In the genomic region with DNA sequence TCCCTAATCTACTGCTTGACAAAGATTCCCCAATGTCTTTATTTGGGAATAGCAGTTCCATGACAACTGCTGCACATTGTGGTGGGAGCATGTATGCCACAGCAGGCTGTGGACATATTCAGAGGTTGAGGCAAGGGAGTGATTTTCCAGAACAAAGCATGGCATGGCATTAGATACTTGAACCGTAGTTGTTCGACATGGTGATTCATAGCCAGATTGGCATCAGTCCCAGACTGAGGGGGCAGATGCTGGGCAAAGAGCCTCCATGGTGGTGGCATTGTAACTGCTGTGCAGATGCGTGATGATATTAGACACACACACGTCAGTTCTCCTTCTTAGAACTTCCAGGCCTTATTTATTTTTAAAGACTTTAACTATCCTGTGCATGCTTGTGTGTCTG, we compare ENCODE assay signal across 11 mouse cellular contexts.
DNase-seq lines count a peak whose midpoint lies in the region; ATAC-seq lines count a peak whose summit lies in the region.
"Had no signal": no experiment of that assay in that cellular context is flagged by ENCODE, and none has a peak within 500 bp of the region (broad histone marks: within the 10 kb centered on the region; RNA-seq: fewer than 3 reads in every experiment).

No protein-coding gene starts in this region.

- H3K4me3 ChIP-seq in forebrain, embryonic 16.5 days (replicated peaks; ENCODE audit: low read length) = no peak overlapping the region
- H3K4me3 ChIP-seq in forebrain, embryonic 12.5 days (replicated peaks) = no peak overlapping the region

- H3K36me3 ChIP-seq in forebrain, embryonic 16.5 days (ENCODE audit: control insufficient read depth, insufficient read depth) = no peaks in the 10 kb centered on the region
- H3K36me3 ChIP-seq in forebrain, embryonic 12.5 days (replicated peaks) = 0 out of 2 replicates have a peak, but pooled peaks cover 5% of the 10 kb centered on the region

- 0 out of 2 replicates have a peak, but pooled peaks have one; percentile 31 for ATAC-seq in forebrain, embryonic 16.5 days
- no peak for ATAC-seq in forebrain, embryonic 12.5 days (ENCODE audit: low FRiP score)
- ATAC-seq in megakaryocyte-erythroid progenitor cell, adult 5-6 weeks (replicated peaks; ENCODE audit: low FRiP score, low TSS enrichment, poor library complexity, severe bottlenecking) = no peak

- no peaks in the 10 kb centered on the region for H3K9me3 ChIP-seq in forebrain, embryonic 16.5 days (ENCODE audit: control insufficient read depth, low read length)
- no peaks in the 10 kb centered on the region for H3K9me3 ChIP-seq in forebrain, embryonic 12.5 days

- peak; percentile 25 for DNase-seq in ovary, adult 18-20 months (ENCODE audit: low spot score)
- no peak for DNase-seq in ovary, postnatal 14 days (ENCODE audit: low spot score)
- DNase-seq in layer of hippocampus, adult 18-20 months (ENCODE audit: low spot score in 2 of 2) = peak; percentile 39 to 71
- DNase-seq in telencephalon, adult 2 months (ENCODE audit: low read depth, low spot score) = peak; percentile 50
- DNase-seq in heart, postnatal 4 days = no peak
- DNase-seq: cerebellum, adult 9-10 months; kidney, adult 2 months had no signal

- H3K4me1 ChIP-seq in forebrain, embryonic 16.5 days (replicated peaks; ENCODE audit: control insufficient read depth, insufficient read depth, low read length) = peaks cover 8% of the 10 kb centered on the region
- no peaks in the 10 kb centered on the region for H3K4me1 ChIP-seq in forebrain, embryonic 12.5 days

- no peak overlapping the region for H3K27ac ChIP-seq in forebrain, embryonic 16.5 days (ENCODE audit: low read length)
- no peak overlapping the region for H3K27ac ChIP-seq in forebrain, embryonic 12.5 days

- H3K27me3 ChIP-seq in forebrain, embryonic 16.5 days (replicated peaks; ENCODE audit: control insufficient read depth, insufficient read depth, low read length) = no peaks in the 10 kb centered on the region
- no peaks in the 10 kb centered on the region for H3K27me3 ChIP-seq in forebrain, embryonic 12.5 days

- H3K9ac ChIP-seq in forebrain, embryonic 16.5 days (replicated peaks; ENCODE audit: low read depth, low read length) = no peak overlapping the region
- no peak overlapping the region for H3K9ac ChIP-seq in forebrain, embryonic 12.5 days

- H3K4me2 ChIP-seq in forebrain, embryonic 16.5 days (ENCODE audit: low read length) = no peak overlapping the region
- no peak overlapping the region for H3K4me2 ChIP-seq in forebrain, embryonic 12.5 days
- H3K4me2 ChIP-seq: liver, embryonic 11.5 days had no signal

- 14% methylated on average over 4 of the region's 4 CpGs for WGBS in forebrain, embryonic 16.5 days
- WGBS in forebrain, embryonic 12.5 days = 67% methylated on average over 4 of the region's 4 CpGs

Comparison
In these comparisons a context has a peak if more than half of its experiments do, and no peak if none do; other contexts are left out.
1. DNase-seq: peak in ovary, adult 18-20 months (single experiment), layer of hippocampus, adult 18-20 months (2 of 2) and telencephalon, adult 2 months (single experiment); none in ovary, postnatal 14 days (single experiment) and heart, postnatal 4 days (single experiment).